Mouse (Mus musculus): ENCODE results near the gene Gm11634.

- no peak for TF ChIP-seq EP300 (IDR thresholded peaks at IDR 0.05)
- no peak for TF ChIP-seq CTCF (IDR thresholded peaks at IDR 0.05)
These were observed 42.5 kb downstream of the Gm11634 start for GRCm38 (mm10) chr11:101556541-101556940.

Data from lung, postnatal 0 days (tissue).